9 mouse cellular contexts compared by ENCODE assay signal in genomic region chrX:72819594-72819993, GRCm38 (mm10). TPM values are rescaled to one million over a fixed set of nuclear protein-coding genes. Genes with fewer than 3 reads are reported as not detected.
A peak's percentile ranks its signal among the peaks of the same experiment; 100 is the strongest.
DNase-seq lines count a peak whose midpoint lies in the region; ATAC-seq and TF ChIP-seq lines count a peak whose summit lies in the region.
"Had no signal": no experiment of that assay in that cellular context is flagged by ENCODE, and none has a peak within 500 bp of the region (broad histone marks: within the 10 kb centered on the region; RNA-seq: fewer than 3 reads in every experiment).

No protein-coding gene starts in this region.

- no peaks in the 10 kb centered on the region for H3K4me1 ChIP-seq in liver, embryonic 12.5 days
- H3K4me1 ChIP-seq in lung, adult 2 months (ENCODE audit: control insufficient read depth, insufficient read depth, low read length) = no peaks in the 10 kb centered on the region
- H3K4me1 ChIP-seq: heart, embryonic 13.5 days had no signal

- no peak for ATAC-seq in liver, embryonic 12.5 days

- no peaks in the 10 kb centered on the region; the same call in 1 of the 2 replicates for H3K27me3 ChIP-seq in liver, embryonic 12.5 days (replicated peaks)

- no peaks in the 10 kb centered on the region for H3K9me3 ChIP-seq in liver, embryonic 12.5 days (replicated peaks)
- H3K9me3 ChIP-seq: heart, embryonic 13.5 days had no signal

- no peak for TF ChIP-seq POLR2A in lung, adult 2 months (IDR thresholded peaks at IDR 0.05; ENCODE audit: borderline replicate concordance, extremely low read depth, low read depth, low read length)

- no peaks in the 10 kb centered on the region for H3K36me3 ChIP-seq in liver, embryonic 12.5 days
- H3K36me3 ChIP-seq: heart, embryonic 13.5 days had no signal

- no peak overlapping the region for H3K9ac ChIP-seq in liver, embryonic 12.5 days
- H3K9ac ChIP-seq: heart, embryonic 13.5 days had no signal

- WGBS in liver, embryonic 12.5 days (ENCODE audit: insufficient replicate concordance) = 0% methylated on average over 5 of the region's 5 CpGs
- 4% methylated on average over 5 of the region's 5 CpGs for WGBS in large intestine, adult 2 months
- WGBS in lung, adult 2 months = 4% methylated on average over 5 of the region's 5 CpGs

- TF ChIP-seq CTCF in lung, adult 2 months (IDR thresholded peaks at IDR 0.05; ENCODE audit: insufficient read depth, low read length) = peak; percentile 85

- H3K4me2 ChIP-seq in liver, embryonic 12.5 days = no peak overlapping the region
- H3K4me2 ChIP-seq: heart, embryonic 13.5 days had no signal

- peak; percentile 57 for DNase-seq in liver
- DNase-seq in cerebellum, adult 18-20 months = peak; percentile 35 to 72
- peak; percentile 42 to 77 for DNase-seq in frontal cortex, postnatal 14 days (ENCODE audit: low spot score in 2 of 2)
- DNase-seq in large intestine, adult 2 months (ENCODE audit: low read depth, low spot score) = peak; percentile 25
- DNase-seq in lung, adult 2 months = peak; percentile 65
- DNase-seq in right cerebral cortex, adult 18-20 months = peak; percentile 64
- peak; percentile 59 for DNase-seq in urinary bladder, postnatal 14 days (ENCODE audit: low spot score)

- H3K27ac ChIP-seq in liver, embryonic 12.5 days = no peak overlapping the region
- H3K27ac ChIP-seq: heart, embryonic 13.5 days had no signal

- H3K4me3 ChIP-seq in liver, embryonic 12.5 days = no peak overlapping the region
- H3K4me3 ChIP-seq in lung, adult 2 months (replicated peaks; ENCODE audit: extremely low read depth, low read depth, low read length) = no peak overlapping the region
- H3K4me3 ChIP-seq: heart, embryonic 13.5 days had no signal

RNA-seq across cellular contexts. Expression of gene Gabrq, which starts 5.4 kb away (rescaled TPM):
- not detected in 2 replicates for polyA plus RNA-seq in liver, embryonic 12.5 days (2016; fragmentation: Nextera tagmentation; extraction: Ambion mirVana)
- polyA plus RNA-seq in large intestine, adult 2 months (2012; rRNA removed) = 0.02 and 0.08 TPM in 2 replicates
- 0.37 TPM in 2 replicates for polyA plus RNA-seq in lung, adult 2 months (2012; rRNA removed)
